Mouse (Mus musculus) C2C12 (cell line): Measurements from ENCODE around the gene Tbxa2r. TPM values are rescaled to one million over a fixed set of nuclear protein-coding genes. Genes with fewer than 3 reads are reported as not detected.

Experiments used
- H3K27me3 ChIP-seq: one replicate; pipeline ENCODE4 v1.6.1; 2011; ENCODE audit not compliant: control insufficient read depth, insufficient read depth, insufficient read length
- H3K36me3 ChIP-seq: one replicate; pipeline ENCODE4 v1.6.1; 2011; ENCODE audit not compliant: control insufficient read depth, insufficient read depth
- H3K4me3 ChIP-seq: one replicate; pipeline ENCODE4 v1.5.1; 2011; ENCODE audit warnings: mild to moderate bottlenecking, control low read depth; ENCODE audit not compliant: poor library complexity, insufficient read depth, severe bottlenecking
- H3K79me2 ChIP-seq: one replicate; pipeline ENCODE4 v1.6.1; 2011; ENCODE audit not compliant: control insufficient read depth, insufficient read depth
- H3K79me3 ChIP-seq: one replicate; pipeline ENCODE4 v1.6.1; 2011; ENCODE audit warnings: low read depth, control low read depth
- H3ac ChIP-seq: one replicate; pipeline ENCODE3; 2011; ENCODE audit warnings: low read depth; ENCODE audit not compliant: control insufficient read depth, insufficient read length
- CEBPB ChIP-seq: IDR thresholded peaks from one replicate; pipeline ENCODE4 v1.6.1; 2011; ENCODE audit warnings: low read depth, mild to moderate bottlenecking, control low read depth, moderate library complexity
- CTCF ChIP-seq: IDR thresholded peaks from one replicate; pipeline ENCODE4 v1.5.1; 2011; ENCODE audit not compliant: control insufficient read depth, insufficient read depth, insufficient read length
- FOSL1 ChIP-seq: IDR thresholded peaks from one replicate; pipeline ENCODE4 v1.8.0; 2011; ENCODE audit warnings: mild to moderate bottlenecking, low read length; ENCODE audit not compliant: poor library complexity, insufficient read depth, severe bottlenecking
- MAX ChIP-seq: IDR thresholded peaks from one replicate; pipeline ENCODE4 v1.6.1; 2011; ENCODE audit warnings: mild to moderate bottlenecking, control low read depth
- MYOD1 ChIP-seq: IDR thresholded peaks from one replicate; pipeline ENCODE4 v1.6.1; 2011; ENCODE audit warnings: low read depth; ENCODE audit not compliant: control insufficient read depth, insufficient read length
- MYOG ChIP-seq: IDR thresholded peaks from one replicate; pipeline ENCODE4 v1.6.1; 2011; ENCODE audit not compliant: control insufficient read depth, insufficient read length; ENCODE audit errors: extremely low read depth
- USF1 ChIP-seq: IDR thresholded peaks from one replicate; pipeline ENCODE4 v1.6.1; 2011; ENCODE audit warnings: low read depth, mild to moderate bottlenecking, control low read depth, moderate library complexity
- polyA plus RNA-seq: library from polyadenylated mRNA; unstranded; fragments of >200 nt; fragmentation: generic; extraction: Trizol; gene quantifications from one replicate; pipeline ENCODE4 v1.2.1, GENCODE M21; 2012; ENCODE audit warnings: missing spikeins

Tbxa2r gene
- polyA plus RNA-seq, 1 experiment: 0.02 TPM

DNA sequence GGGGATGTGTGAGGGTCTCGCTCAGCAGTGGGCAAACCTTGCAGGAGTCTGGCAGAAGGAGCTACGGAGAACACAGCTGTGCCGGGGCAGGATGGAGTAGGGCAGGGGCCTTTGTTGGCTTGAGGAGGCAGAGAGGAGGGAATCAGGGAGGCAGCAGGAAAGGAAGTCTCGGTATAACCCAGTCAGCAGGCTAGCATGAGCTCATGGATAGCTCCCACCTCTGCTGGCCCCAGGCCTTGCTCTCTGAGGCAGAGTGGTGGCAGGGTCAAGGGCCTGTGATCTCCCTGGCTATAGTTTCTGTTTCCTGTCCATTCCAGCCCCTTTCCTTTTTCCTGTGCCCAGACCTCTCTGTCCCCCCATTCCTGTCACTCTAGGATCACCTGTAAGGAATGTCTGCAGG lies 26.2 kb upstream of the Tbxa2r start:
- no peak overlapping the region for H3ac ChIP-seq
- no peaks in the 10 kb centered on the region for H3K27me3 ChIP-seq
- H3K36me3 ChIP-seq: peaks cover 15% of the 10 kb centered on the region
- no peak overlapping the region for H3K4me3 ChIP-seq
- TF ChIP-seq CTCF (no peak), CEBPB (no peak), MYOG (no peak), USF1 (no peak), FOSL1 (no peak), MYOD1 (no peak), MAX (no peak)
- peaks cover 23% of the 10 kb centered on the region for H3K79me3 ChIP-seq
- H3K79me2 ChIP-seq: peaks cover 72% of the 10 kb centered on the region

DNA sequence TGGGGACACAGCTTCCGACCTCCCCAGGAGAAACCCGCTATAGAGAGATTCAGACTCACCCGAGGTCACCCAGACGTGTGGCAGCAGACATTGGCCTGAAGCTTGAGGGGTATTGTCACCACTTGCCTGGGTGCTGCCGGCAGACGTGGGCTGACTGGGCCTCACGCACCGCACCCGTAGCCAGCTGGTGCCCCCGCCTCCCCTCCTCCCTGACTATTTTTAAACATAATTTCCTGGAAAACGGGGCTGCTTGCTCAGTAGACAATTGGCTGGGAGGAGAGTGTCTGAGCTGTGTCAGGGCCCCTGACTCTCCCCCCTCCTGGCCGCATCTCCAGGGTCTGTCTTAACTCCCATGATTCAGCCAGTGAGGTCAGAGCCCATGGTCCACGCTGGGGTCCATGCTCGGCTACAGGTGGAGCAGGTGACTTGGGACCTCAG lies 25.7 kb upstream of the Tbxa2r start:
- TF ChIP-seq FOSL1: no peak
- no peak for TF ChIP-seq MAX
- TF ChIP-seq CTCF: no peak
- no peak for TF ChIP-seq USF1
- TF ChIP-seq MYOG: no peak
- no peak for TF ChIP-seq MYOD1
- TF ChIP-seq CEBPB: no peak
- H3ac ChIP-seq: no peak overlapping the region
- peaks cover 20% of the 10 kb centered on the region for H3K79me3 ChIP-seq
- peaks cover 18% of the 10 kb centered on the region for H3K36me3 ChIP-seq
- H3K27me3 ChIP-seq: no peaks in the 10 kb centered on the region
- no peak overlapping the region for H3K4me3 ChIP-seq
- H3K79me2 ChIP-seq: peaks cover 66% of the 10 kb centered on the region

DNA sequence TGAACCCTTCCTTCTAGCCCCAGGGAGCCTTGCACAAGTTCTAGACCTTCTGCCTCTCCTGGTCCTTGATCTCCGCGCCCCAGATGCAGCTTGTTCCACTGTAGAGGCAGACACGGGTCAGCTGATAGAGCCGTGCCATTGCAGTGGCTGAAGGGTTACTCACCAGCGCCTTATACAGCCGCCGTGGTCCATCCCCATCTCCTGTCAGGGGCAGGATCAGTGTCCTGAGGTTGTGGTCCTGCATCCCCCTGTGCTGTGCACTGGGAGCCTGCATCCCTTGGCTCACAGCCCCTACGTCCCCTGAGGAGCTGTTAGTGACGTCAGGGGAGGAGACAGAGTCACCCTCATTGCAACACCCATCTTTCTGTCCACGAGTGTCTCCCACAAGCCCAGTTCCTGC lies 25.3 kb upstream of the Tbxa2r start:
- H3K4me3 ChIP-seq: no peak overlapping the region
- H3K36me3 ChIP-seq: peaks cover 21% of the 10 kb centered on the region
- H3K79me2 ChIP-seq: peaks cover 62% of the 10 kb centered on the region
- no peaks in the 10 kb centered on the region for H3K27me3 ChIP-seq
- no peak overlapping the region for H3ac ChIP-seq
- peaks cover 15% of the 10 kb centered on the region for H3K79me3 ChIP-seq
- TF ChIP-seq MYOG (no peak), USF1 (no peak), FOSL1 (no peak), MYOD1 (no peak), CTCF (no peak), MAX (no peak)

DNA sequence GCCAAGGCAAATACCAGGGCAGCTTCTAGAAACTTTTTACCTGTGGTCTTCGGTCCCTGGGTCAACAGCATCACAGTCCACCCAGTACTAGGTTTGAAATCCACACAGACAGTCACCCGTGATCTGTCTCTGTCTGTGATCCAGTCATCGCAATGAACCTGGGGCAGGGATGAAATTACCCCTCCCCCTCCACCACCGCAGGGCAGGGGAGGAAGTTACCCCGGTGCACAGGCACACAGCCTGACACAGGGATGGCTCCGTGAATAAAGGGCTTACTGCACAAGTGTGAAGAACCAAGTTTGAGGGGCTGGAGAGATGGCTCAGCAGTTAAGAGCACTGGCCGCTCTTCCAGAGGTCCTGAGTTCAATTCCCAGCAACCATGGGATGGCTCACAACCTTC lies 24.8 kb upstream of the Tbxa2r start:
- no peak overlapping the region for H3ac ChIP-seq
- peaks cover 57% of the 10 kb centered on the region for H3K79me2 ChIP-seq
- peaks cover 10% of the 10 kb centered on the region for H3K79me3 ChIP-seq
- H3K36me3 ChIP-seq: peaks cover 21% of the 10 kb centered on the region
- no peaks in the 10 kb centered on the region for H3K27me3 ChIP-seq
- TF ChIP-seq USF1: no peak
- TF ChIP-seq MYOG: no peak
- no peak for TF ChIP-seq CTCF
- TF ChIP-seq MAX: no peak
- no peak for TF ChIP-seq CEBPB
- TF ChIP-seq MYOD1: no peak
- no peak for TF ChIP-seq FOSL1
- no peak overlapping the region for H3K4me3 ChIP-seq

- TF ChIP-seq CTCF (peak; percentile 93), FOSL1 (no peak), USF1 (no peak)
- Histone ChIP-seq H3K79me2 (peaks cover 47% of the 10 kb centered on the region), H3K4me3 (no peak overlapping the region), H3K79me3 (peaks cover 6% of the 10 kb centered on the region), H3ac (no peak overlapping the region), H3K27me3 (no peaks in the 10 kb centered on the region), H3K36me3 (peaks cover 26% of the 10 kb centered on the region)
Observed at GRCm38 (mm10) chr10:81304597-81305238, 23.8 kb upstream of the Tbxa2r start.

GRCm38 (mm10) chr10:81305663-81306062 lies 22.9 kb upstream of the Tbxa2r start:
- Histone ChIP-seq H3ac (no peak overlapping the region), H3K4me3 (no peak overlapping the region), H3K79me2 (peaks cover 38% of the 10 kb centered on the region), H3K36me3 (peaks cover 30% of the 10 kb centered on the region), H3K27me3 (no peaks in the 10 kb centered on the region), H3K79me3 (peaks cover 3% of the 10 kb centered on the region)
- TF ChIP-seq MYOG: no peak
- no peak for TF ChIP-seq MYOD1
- no peak for TF ChIP-seq FOSL1
- no peak for TF ChIP-seq CEBPB
- no peak for TF ChIP-seq MAX
- TF ChIP-seq CTCF: no peak
- no peak for TF ChIP-seq USF1
